Mouse (Mus musculus): Measurements from ENCODE around the gene Grin2a.

Gene Grin2a

DNA sequence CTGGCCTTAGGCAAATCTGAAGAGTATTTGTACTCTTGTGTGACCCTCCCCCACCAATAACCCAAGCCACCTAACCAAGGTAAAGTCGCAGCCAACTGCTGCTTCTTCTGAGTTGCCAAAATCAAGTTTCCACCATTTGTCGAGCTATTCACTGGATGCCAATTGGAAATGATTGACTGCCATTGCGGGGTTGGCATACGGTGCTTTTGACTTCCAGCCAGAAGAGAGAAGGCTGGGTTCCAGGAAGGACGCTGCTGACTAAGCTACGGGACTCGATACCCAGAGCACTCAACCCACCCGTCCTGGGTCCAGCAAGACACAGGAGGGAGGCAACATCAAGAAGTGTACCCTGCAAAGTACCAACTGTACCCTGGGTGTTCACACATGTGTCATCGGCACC is 242.3 kb downstream of the Grin2a start:
- no peak for DNase-seq (ENCODE audit: low read depth, low spot score)

DNA sequence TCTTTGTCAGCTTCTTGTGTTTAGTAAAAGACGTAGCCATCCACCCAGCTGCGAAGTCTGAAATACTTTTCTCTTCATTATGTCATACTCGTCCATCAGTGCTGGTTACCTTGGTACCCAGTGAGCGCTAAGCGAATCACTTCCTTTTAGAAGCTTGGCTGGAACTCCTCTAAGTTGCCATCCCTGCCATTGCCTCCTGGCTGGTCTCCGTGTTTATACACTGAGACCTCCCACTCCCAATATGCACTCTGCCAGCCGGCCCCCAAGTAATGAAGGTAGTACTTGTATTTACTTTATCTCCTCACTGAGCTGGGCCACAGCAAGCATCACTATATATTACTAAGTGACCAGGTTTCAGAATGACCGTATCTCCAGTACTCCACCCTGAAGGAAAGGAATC is 242.8 kb downstream of the Grin2a start:
- no peak for DNase-seq (ENCODE audit: low read depth, low spot score)

DNA sequence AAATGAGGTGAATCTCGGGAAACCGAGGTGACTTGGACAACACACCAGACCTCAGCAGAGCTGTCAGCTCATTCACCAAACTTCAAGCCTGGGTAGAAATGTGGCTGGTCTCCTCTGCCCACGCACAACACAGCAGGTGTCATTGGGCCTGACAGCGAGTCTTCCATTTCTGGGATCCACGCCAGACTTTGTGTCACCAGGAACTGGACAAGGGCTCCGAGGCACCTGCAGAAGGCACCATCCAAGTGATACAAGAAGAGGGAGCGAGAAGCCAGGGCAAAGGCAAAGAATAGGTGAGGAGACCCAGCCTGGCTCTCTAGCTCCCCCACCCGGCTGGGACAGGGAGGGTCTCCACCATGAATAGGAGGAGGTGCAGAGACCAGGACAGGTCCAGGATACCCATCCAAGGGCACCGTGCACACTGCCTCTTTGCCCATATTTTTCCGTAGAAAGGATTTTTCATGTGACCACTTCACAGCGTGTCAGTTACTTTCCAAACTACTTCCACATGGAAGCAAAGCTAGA is 244.3 kb downstream of the Grin2a start:
- no peak for DNase-seq (ENCODE audit: low read depth, low spot score)

DNA sequence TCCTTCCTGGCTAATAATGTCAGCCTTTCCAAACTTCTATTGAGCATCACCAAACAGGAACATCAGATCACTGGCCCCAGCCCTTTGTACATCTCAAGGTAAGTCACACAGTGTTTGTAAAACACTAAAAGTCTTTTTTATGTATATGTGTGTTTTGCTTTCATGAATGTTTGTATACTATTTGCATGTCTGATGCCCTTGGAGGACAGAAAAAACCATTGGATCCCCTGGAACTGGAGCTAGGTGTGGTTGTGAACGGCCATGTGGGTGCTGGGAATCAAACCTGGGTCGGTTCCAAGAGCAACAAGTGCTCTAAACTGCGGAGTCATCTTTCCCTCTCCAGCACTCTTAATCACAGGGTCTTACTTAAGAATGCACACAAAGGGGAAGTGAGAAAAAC is 245.7 kb downstream of the Grin2a start:
- no peak for DNase-seq (ENCODE audit: low read depth, low spot score)

DNA sequence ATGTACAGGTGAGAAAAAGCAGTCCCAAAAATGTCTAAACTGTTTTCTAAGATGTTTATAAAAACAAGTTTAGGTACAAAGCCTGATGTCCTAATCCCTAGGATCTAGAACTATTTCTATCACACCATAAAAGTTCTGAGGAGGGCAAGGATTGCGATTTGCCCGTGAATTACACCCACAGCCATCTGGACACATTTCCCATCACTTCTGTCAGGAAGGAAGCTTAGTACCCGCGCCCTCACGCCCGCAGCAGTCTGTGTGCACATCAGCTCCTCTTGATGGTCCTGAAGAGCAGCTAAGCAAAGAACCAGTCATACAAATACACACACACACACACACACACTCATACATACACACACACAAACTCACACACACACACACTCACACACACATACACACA is 252.9 kb downstream of the Grin2a start:
- DNase-seq (ENCODE audit: low read depth, low spot score): no peak

DNA sequence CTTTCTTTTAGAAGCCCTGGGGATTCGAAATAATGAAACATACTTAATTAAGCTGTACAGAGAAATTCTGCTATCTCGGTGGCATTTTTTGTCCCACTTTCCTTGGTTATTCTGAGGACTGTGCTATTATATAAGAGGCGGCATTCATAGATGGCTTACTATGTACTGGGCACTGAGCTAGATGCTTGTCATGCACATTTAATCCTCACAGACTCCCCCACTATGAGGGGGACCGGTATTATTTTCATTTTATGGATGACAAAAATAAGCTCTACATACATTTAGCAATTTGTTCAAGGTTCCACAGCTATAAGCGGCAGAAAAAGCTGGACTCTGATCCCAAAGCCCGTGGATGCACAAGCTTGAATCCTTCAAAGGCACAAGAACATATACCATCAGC is 256.7 kb downstream of the Grin2a start:
- no peak for DNase-seq (ENCODE audit: low read depth, low spot score)

DNA sequence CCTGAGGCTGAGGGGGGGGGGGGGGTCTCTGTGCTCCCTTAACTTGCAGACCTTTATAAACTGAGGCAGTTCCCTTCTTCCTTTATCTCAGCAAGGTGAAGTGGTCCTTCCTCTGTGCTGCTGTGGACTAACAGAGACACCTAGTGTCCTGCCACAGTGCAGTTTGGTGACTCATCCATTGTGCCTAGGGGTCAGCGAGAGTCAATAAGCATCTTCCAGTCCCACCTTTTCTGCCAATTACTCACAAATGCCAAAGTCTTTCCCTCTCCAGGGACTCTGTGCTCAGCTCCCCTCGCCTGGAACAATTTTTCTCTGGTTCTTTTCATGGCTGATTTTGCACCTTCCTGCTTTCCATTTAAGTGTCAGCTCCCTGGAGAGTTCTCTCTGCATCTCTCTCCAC is 258.2 kb downstream of the Grin2a start:
- DNase-seq (ENCODE audit: low read depth, low spot score): no peak

DNA sequence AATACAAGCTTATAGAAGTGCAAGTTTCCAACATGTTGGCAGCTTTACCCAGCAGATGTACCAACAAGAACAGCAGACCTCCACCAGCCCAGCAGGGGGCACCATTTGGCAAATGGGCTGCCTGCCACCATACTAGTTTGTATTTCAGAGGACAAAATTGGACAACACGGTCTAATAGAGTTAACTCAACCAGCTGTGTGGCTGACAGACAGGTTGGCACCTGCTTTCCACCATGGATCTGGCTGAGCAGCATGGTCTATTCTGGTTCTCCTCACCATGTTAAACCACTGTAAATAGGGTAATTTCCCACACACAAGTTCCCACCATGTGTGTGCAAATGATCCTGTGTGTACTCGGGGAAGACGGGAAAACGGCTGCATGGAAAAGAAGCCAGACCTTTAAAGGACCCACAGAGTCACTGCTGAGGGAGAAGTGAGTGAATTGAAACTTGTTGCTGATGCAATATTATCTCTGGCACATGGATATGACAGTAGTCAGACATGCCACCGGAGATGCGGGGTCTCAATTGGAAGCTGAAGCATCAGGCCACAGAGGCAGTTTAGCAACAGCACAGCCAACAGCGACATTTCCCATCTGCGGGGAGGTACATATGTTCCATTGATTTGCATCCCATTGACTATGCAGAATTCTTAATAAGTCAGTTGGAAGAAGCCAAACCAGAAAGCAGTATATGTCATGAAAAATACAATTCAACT is 259.8 kb downstream of the Grin2a start:
- peak; percentile 4 for DNase-seq (ENCODE audit: low read depth, low spot score)

DNA sequence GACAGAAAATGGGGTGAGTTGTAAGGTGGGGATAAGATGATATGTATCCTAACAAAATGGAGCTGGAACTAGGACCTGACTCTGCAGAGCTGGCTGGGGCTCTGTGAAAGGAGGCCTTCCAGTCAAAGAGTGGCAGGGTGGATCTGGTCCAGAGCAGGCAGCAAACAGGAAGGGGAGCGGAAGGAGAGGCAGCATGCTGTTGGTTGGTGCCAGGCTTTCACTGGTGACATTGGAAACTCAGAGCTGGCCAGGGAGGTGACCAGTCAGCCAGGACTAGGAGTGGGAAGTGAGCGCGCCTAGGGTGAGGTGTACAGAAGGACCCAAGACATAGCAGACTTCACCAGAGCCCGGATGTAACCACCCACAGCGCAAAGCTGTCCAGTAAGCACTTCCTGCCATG is 267.8 kb downstream of the Grin2a start:
- DNase-seq (ENCODE audit: low read depth, low spot score): no peak

DNA sequence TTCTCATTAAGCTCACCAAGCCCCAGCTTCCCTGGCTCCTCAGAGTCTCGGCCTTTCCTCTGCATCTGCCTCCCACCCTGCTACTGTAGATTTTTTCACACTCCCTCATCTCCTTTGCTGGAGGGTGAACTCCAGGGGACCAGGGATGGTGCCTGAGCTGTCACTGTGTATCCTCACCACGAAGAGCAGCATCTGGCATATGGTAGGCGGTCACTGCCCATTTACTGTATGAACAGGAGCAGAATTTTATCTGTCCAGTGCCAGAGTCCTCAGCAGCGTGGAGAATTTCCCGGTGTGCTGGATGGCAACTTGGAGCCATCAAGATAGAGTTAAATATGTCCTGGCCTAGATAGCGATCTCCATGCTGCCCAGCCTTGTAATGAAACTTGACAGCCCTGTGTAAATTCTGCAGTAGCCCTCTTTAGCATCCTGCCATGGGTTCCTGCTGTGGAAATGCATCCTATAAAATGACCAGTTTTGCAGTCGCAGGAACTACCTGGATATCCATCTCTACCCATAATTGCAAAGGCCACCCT is 269.7 kb downstream of the Grin2a start:
- DNase-seq (ENCODE audit: low read depth, low spot score): no peak

DNA sequence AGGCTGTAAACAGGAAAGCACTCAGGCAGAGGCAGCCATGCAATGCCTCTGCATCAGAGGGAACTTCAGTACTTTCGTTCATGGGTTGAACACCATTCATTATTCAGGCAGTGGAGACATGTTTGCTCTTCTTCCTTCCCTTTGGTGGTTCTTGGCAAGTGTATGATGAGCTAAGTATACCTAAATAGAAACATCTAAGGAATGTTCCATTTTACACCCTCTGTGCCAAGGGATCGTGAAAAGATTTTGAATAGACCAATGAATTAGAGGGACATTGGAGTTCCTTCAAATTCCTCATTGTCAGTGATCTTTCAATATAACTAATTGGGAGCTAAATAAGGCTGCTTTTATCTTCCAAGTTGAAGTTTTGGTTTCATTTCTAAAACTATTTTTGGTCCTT is 284.0 kb downstream of the Grin2a start:
- DNase-seq (ENCODE audit: low read depth, low spot score): no peak

DNA sequence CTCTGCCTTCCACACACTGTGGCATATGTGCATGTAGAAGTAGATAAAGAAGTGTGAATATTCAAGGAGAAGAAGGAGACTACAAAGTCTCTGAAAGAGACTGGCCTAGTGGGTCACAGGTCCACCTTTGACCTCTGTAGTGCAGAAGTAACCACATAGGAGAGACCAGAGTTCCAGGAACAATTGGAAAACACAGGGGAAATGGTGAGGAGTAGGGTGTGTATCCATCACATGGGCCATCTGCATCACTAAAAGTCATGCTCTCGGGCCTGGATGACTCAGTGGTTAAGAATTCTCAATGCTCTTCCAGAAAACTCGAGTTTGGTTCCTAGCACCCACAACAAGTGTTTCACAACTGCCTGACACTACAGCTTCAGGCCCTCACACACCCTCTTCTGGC is 285.4 kb downstream of the Grin2a start:
- no peak for DNase-seq (ENCODE audit: low read depth, low spot score)

DNA sequence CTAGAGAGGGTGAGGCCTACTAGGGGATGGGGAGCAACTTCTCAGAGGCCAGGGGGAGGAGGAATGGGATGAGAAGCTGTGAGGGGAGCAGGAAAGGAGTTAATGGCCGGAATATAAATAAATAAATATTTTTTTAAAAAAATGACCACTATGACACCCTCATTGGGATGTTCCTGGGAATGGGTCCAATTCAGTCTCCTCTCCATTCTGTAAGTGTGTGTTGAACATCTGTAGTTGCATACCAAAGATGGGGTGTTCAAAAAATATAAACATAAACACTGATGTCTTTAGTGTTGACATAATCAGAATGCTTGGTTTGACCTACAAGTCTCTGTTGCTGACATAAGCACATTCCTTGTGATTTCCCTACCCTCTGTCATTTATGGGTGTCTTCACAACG is 298.2 kb downstream of the Grin2a start:
- no peak for DNase-seq (ENCODE audit: low read depth, low spot score)

DNA sequence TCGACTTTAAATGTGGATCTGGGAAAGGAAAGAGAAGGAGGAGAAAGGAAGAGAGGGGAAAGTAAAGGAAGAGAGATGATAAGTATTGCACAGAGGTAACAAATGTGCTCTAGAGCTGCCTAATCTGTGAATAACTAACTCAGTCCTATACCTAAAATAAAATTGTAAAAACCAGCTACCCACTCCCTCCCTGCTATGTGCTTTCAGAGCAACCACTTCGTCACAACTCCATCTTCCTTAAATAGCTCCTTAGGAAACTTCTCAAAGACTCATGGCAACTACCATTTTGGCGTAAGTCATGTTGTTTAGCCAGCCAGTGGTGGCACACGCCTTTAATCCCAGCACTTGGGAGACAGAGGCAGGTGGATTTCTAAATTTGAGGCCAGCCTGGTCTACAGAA is 301.3 kb downstream of the Grin2a start:
- DNase-seq (ENCODE audit: low read depth, low spot score): no peak

DNA sequence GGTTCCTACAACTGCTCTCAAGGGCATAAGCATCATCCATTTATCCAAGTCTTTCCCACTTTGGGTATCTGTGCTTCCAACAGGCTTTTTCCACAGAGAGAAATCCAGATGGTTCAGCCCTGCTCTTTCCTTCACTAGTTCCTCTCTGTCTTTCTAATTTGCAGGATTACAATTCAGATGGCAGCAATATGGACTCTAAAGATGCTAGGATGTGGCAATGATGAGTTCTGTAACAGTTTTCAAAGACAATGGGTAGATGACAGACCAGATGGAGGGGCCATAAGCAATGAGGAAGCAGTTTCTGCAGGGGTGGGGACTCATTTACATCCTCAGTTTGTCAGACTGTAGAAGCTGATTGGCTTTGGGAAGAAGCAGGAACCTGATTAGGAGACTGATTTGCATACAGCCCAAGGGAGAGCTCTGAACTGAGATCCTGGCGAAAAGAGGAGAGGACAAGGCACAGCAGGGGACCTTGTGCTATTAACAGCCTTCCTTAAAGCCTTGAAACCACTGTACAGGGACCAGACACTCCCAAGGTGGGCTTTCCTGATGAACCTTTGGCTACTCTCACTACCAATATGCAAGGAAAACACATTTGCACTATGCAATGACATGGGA is 306.7 kb downstream of the Grin2a start:
- no peak for DNase-seq (ENCODE audit: low read depth, low spot score)

DNA sequence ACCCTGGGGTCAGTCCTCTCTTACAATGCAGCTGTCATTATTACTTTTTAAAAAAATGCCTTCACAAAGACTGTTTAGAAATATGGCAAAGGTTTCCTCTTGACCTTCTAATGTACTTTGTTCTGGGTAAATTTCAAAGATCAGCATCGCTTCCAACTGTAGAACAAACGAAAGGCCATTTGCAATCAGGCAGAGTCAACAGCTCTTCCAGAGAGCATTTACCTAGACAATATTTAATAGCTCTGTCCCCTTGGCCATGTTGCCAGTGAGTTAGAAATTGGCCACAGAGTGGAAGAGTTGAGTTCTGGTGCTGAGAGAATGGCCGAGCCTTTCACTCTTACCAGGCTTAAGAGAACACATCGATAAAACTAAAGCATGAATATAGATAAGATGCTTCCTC is 314.8 kb downstream of the Grin2a start:
- DNase-seq (ENCODE audit: low read depth, low spot score): no peak

DNA sequence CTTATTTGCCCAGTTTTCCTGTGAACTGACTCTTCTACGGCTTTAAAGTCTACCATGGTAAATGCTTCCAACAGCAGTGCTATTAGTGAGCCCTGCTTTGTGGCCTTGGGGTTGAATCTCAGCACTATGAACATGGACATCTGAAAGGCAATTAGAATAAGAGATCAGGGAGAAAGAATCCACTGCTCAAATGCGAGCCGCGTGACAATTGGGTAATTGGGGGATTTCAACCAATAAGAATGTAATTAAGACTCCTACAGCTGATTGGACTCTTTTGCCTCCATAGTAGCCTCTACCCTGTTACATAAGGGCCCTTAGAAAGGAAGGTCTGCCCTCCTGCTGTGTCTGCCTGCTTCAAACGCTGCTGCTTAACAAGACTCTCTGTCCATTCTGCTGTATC is 315.4 kb downstream of the Grin2a start:
- no peak for DNase-seq (ENCODE audit: low read depth, low spot score)

DNA sequence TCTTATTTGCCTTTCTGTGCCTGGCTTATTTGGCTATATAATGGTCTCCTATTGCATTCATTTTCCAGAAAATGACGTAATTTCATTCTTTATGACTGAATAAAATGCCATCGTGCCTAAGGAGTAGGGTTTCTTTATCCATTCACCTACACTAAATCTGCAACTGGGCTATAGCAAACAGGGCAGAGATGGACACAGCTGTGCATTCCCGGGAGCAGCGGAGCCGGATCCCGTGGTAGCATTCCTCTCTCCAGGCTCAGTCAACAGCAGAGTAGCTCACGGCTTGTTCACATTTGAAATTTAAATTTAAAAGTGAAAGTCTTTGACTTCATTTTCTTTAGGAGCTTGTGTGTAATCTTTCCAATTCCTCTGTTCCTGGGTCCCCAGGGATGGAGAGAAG is 316.6 kb downstream of the Grin2a start:
- no peak for DNase-seq (ENCODE audit: low read depth, low spot score)

DNA sequence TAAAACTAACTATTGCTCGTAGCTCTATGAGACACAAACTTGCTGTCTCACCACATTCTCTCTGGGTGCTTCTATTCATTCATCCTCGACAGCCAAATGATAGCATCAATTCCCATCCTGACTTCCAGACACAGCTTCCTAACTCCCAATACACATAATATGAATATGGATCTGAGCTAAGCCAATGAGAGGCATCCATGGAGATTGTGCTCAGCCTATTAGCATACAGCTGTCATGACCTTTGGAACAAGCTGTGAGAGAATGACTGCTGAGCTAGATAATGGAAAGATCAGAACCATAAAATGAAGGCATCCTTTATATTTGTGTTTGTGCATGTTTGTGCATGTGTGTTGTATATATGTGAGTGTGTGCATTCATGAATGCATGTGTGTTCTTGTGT is 323.0 kb downstream of the Grin2a start:
- no peak for DNase-seq (ENCODE audit: low read depth, low spot score)

DNA sequence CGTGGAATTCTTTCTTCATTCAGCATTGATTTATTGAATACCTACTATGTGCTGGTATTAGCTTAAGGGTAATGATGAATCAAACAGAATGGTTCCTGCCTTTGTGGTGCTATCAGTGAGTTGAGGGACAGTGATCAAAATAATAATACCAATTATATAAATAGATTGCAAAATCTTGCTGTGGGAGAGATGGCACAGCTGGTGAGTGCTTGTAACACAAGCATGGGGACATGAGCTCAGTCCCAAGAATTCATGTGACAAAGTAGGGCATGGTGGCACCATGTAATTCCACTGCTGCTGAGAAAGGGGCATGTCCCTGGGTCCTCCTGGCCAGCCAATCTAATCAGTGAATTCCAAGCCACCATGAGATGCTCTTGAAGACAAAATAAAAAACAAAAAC is 324.1 kb downstream of the Grin2a start:
- no peak for DNase-seq (ENCODE audit: low read depth, low spot score)

DNA sequence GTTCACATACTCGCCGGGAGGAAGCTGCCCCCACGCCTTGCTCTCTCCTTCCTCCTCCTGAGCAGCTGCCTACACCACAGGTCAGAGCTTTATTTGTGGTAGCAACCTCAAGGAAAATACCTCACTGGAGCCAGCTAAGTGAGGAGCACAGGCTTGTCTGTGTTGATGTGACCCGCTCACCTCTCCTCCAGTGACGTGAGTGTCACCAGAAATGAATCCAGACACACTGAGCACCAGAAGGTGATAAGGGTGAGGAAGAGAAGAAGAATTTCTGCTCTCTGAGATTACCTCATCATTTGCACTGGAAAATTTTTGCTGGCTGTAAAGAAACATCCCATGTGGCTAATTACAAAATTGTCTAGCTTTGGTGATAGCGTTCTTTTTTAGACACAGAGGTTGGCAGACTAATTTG is 324.6 kb downstream of the Grin2a start:
- no peak for DNase-seq (ENCODE audit: low read depth, low spot score)

DNA sequence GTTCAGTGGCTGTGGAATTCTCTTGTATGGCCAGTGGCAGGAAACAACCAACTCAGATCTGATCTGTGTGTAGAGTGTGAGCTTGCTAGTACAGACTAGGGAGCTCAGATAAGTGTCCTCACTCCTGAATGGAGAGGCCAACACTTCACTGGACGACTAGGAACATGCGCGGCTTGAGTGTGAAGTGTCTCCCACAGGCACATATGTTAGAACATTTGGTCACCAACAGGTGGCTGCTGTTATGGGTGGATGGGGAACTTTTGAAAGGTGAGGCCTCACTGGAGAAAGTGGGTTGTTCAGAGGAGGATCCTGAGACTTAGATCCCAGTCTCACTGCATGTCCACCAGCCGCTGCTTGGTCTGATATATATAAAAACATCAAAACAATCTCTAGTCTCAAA is 329.5 kb downstream of the Grin2a start:
- no peak for DNase-seq (ENCODE audit: low read depth, low spot score)

DNA sequence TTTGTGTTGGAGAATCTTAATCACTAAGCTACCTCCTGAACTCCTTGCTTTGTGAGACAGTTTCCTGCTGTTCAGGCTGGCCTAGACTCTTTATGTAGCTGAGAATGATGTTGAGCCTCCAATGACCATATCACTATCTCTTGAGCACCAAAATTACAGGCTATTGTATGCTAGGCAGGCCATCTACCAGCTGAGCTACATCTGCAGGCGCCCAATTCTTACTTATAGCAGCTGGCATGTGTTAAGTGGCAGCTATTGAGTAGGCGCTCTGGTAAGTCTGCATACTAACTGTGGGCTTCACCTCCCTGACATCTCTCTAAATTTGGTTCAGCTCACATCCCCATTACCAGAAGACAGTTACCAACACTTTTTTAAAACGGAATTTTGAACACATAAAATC is 331.3 kb downstream of the Grin2a start:
- no peak for DNase-seq (ENCODE audit: low read depth, low spot score)
